Mouse (Mus musculus) testis, adult 2 months (tissue): ENCODE results near the gene Vps53. TPM values are rescaled to one million over a fixed set of nuclear protein-coding genes. Genes with fewer than 3 reads are reported as not detected.
A peak's percentile ranks its signal among the peaks of the same experiment; 100 is the strongest.

Experiments used
- H3K27ac ChIP-seq: fragments of 200-500 bp; 2 replicates; pipeline ENCODE4 v1.5.1; 2012; ENCODE audit warnings: low read depth, low read length; ENCODE audit not compliant: control insufficient read depth, insufficient read depth
- H3K27me3 ChIP-seq: fragments of 200-500 bp; 2 replicates; pipeline ENCODE4 v1.6.1; 2012; ENCODE audit warnings: mild to moderate bottlenecking, low read length, moderate library complexity; ENCODE audit not compliant: control insufficient read depth, insufficient read depth
- H3K36me3 ChIP-seq: fragments of 200-500 bp; 2 replicates; pipeline ENCODE4 v1.6.1; 2012; ENCODE audit warnings: mild to moderate bottlenecking, low read length; ENCODE audit not compliant: control insufficient read depth, insufficient read depth
- H3K4me1 ChIP-seq: fragments of 200-500 bp; 2 replicates; pipeline ENCODE4 v1.6.1; 2012; ENCODE audit warnings: low read length; ENCODE audit not compliant: control insufficient read depth, insufficient read depth
- H3K4me3 ChIP-seq: fragments of 200-500 bp; 2 replicates; pipeline ENCODE4 v1.5.1; 2012; ENCODE audit warnings: low read depth, mild to moderate bottlenecking, low read length, moderate library complexity, mixed read lengths; ENCODE audit not compliant: control insufficient read depth
- CTCF ChIP-seq: fragments of 200-500 bp; IDR thresholded peaks from 2 replicates; pipeline ENCODE4 v1.5.1; 2012; ENCODE audit warnings: low read depth, mild to moderate bottlenecking, inconsistent platforms, low read length, moderate library complexity; ENCODE audit not compliant: control insufficient read depth, insufficient read depth, insufficient replicate concordance
- POLR2A ChIP-seq: fragments of 200-500 bp; IDR thresholded peaks from 2 replicates; pipeline ENCODE4 v1.6.1; 2012; ENCODE audit warnings: low read depth, mild to moderate bottlenecking, inconsistent platforms, low read length, moderate library complexity; ENCODE audit not compliant: control insufficient read depth
- polyA plus RNA-seq: library from polyadenylated mRNA; depleted of rRNA; stranded (reverse); fragments of >200 nt; gene quantifications from 2 replicates; pipeline ENCODE4 v1.2.3, GENCODE M21; 2012

Vps53 gene
- polyA plus RNA-seq, 1 experiment = 11.5 TPM

DNA sequence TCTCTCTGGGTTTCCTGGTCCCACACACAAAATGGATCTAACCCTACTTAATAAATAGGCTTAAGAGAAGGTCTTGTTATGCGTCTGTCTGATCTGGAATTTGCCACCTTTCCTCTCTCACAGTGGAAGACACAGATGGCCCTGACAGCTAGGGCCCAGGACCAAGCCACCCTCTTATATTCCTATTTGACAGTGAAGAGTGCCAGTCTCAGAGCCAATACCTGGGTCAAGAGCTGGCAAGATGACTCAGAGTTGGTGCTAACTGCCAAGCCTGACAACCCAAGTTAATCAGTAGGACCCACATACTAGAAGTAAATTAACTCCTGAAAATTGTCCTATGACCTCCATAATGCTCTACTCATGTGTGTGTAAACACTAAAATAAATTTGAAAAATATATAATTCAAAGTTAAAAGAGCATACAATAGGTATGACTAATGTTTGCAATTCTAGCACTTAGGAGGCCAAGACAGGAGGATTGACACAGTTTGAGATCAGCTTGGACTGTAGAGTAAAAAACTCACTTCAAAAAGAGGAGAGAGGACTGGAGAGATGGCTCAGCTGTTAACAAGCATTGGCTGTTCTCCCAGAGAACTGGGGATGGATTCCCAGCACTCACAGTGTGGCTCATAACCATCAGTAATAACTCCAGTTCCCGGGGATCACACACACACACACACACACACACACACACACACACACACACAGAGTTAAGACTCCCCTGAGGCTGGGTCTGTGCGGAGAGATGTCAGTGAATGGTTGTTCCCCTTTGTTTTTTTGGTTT is 140.0 kb downstream of the Vps53 start:
- no peaks in the 10 kb centered on the region for H3K4me1 ChIP-seq
- no peaks in the 10 kb centered on the region for H3K27me3 ChIP-seq
- no peak overlapping the region for H3K4me3 ChIP-seq
- no peak for TF ChIP-seq POLR2A
- no peak for TF ChIP-seq CTCF
- H3K27ac ChIP-seq = no peak overlapping the region
- no peaks in the 10 kb centered on the region for H3K36me3 ChIP-seq

GRCm38 (mm10) chr11:76037581-76038294 is 141.7 kb downstream of the Vps53 start:
- no peak for TF ChIP-seq CTCF
- TF ChIP-seq POLR2A = no peak
- no peaks in the 10 kb centered on the region for H3K36me3 ChIP-seq
- H3K4me3 ChIP-seq = no peak overlapping the region
- no peaks in the 10 kb centered on the region for H3K4me1 ChIP-seq
- H3K27ac ChIP-seq = no peak overlapping the region
- H3K27me3 ChIP-seq = no peaks in the 10 kb centered on the region

GRCm38 (mm10) chr11:76035182-76035581 is 144.3 kb downstream of the Vps53 start:
- H3K4me1 ChIP-seq = no peaks in the 10 kb centered on the region
- TF ChIP-seq CTCF (no peak), POLR2A (no peak)
- H3K27ac ChIP-seq = no peak overlapping the region
- no peak overlapping the region for H3K4me3 ChIP-seq
- H3K36me3 ChIP-seq = no peaks in the 10 kb centered on the region
- no peaks in the 10 kb centered on the region for H3K27me3 ChIP-seq

DNA sequence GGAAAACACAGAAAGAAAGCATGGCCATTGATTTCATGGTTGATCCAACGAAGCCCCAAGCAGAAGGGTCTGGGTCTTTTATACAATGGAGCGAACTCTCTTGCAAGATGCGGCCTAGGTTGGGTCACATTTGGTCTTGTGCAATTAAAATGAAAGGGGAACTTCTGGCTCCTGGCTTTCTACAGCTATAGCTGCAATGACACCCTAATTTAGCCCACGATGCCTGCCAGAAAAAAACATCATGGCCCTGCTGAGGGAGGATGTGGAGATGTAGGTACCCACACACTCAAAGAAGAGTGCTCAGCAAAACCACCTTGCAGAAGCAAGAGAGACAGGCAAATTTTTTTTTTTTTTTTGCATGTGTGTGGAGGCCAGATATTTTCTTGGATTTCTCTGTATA is 145.6 kb downstream of the Vps53 start:
- H3K4me1 ChIP-seq = no peaks in the 10 kb centered on the region
- H3K4me3 ChIP-seq = no peak overlapping the region
- no peaks in the 10 kb centered on the region for H3K27me3 ChIP-seq
- H3K27ac ChIP-seq = no peak overlapping the region
- H3K36me3 ChIP-seq = no peaks in the 10 kb centered on the region
- TF ChIP-seq CTCF = no peak

DNA sequence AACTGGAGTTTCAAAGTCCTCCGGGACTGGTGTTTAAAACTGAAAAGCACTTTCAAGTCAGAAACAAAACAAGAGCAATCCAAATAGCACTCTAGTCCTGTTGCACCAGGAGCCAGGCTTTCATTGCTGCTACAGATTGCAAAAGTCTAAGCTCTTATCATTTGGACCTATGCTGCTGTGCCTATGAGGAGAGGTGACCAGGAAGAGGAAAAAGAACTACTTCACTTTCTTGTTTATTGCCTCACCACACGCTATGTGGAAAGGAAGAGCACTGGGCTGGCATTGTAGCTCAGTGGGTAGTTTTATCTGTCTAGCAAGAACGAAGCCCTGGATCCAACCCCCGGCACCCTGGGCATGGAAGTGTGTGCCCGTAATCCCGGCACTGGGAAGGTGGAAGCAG is 146.1 kb downstream of the Vps53 start:
- H3K36me3 ChIP-seq = no peaks in the 10 kb centered on the region
- no peak overlapping the region for H3K4me3 ChIP-seq
- no peaks in the 10 kb centered on the region for H3K27me3 ChIP-seq
- no peaks in the 10 kb centered on the region for H3K4me1 ChIP-seq
- TF ChIP-seq CTCF (no peak), POLR2A (no peak)
- no peak overlapping the region for H3K27ac ChIP-seq

GRCm38 (mm10) chr11:76028072-76028465 is 151.4 kb downstream of the Vps53 start:
- Histone ChIP-seq H3K4me1 (peaks cover 7% of the 10 kb centered on the region), H3K27me3 (no peaks in the 10 kb centered on the region; the same call in 1 of the 2 replicates), H3K36me3 (no peaks in the 10 kb centered on the region), H3K27ac (no peak overlapping the region), H3K4me3 (peak overlapping the region; percentile 78; the same call in 1 of the 2 replicates)
- TF ChIP-seq CTCF (no peak), POLR2A (no peak)
